Mouse (Mus musculus) mature B cell (primary cell): ENCODE measurements around the gene Gna12.

Source experiments
- in situ Hi-C: fragments of 300-500 bp; cut with MboI; formaldehyde crosslinking; loops from 2 replicates; pipeline ENCODE4 v1.14.3; 2019

Gene Gna12

GRCm38 (mm10) chr5:140753223-140753622 is 77.0 kb downstream of the Gna12 start:
- in situ Hi-C loops: no loop called here

- in situ Hi-C loops: no loop called here
Measured at GRCm38 (mm10) chr5:140752639-140753038, 77.6 kb downstream of the Gna12 start.

- in situ Hi-C loops: no loop called here
Measured at GRCm38 (mm10) chr5:140752041-140752440, 78.2 kb downstream of the Gna12 start.

- in situ Hi-C loops: no loop called here
Measured at GRCm38 (mm10) chr5:140750925-140751324, 79.3 kb downstream of the Gna12 start.

DNA sequence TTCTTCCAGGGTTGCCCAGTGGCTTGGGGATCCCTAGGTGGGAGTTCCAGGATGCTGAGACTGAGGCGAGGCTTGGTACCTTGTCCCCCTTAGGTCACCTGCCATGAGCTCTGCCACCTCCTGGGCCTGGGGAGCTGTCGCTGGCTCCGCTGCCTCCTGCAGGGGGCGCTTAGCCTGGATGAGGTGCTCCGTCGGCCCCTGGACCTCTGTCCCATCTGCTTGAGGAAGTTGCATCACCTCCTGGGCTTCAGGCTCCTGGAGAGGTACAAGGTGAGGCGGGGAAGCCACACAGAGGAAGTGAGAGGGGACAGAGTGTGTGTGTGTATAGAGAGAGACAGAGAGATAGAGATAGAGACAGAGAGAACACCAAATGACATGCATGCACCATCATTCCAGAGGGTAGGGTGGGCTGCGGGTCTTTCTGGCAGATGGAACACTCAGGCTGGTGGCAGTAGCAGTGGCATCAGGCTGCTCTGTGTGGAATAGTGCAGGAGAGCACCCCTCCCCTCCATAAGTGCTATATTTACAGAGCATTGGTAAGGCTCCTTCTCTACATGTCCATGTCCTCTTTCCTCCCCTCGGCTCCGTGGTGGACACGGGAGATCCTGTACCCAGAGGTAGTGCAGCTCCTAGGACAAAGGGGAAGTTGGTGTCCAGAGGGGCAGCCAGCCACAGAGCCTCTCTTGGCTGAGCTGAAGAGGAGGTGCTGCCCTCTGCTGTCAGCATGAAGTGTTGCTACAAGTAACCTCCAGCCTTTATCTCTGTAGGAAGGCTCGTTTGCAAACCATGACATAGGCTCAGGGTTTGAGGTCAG is 81.0 kb downstream of the Gna12 start:
- in situ Hi-C loops: no loop called here

DNA sequence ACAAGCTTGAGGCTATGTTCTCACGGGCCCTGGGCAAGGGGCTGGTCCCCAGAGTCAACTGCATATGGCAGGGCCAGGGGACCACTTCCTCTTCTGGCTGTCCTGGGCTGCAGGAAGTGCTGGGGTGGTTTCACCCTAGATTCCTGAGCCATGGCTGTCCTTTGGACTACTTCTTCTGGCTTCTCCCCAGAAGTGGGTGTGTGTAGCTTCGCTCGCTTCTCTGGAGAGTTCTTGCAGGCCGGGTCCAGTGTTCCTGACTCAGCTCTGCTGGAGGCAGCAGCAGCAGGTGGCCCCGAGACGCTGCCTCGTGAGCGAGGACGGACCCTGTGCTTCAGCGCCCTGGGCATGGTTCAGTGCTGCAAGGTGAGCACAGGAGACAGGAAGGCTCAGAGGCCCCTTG is 81.8 kb downstream of the Gna12 start:
- in situ Hi-C loops: no loop called here

GRCm38 (mm10) chr5:140743706-140744131 is 86.5 kb downstream of the Gna12 start:
- in situ Hi-C loops: no loop called here

GRCm38 (mm10) chr5:140741877-140742276 is 88.4 kb downstream of the Gna12 start:
- in situ Hi-C loops: no loop called here

GRCm38 (mm10) chr5:140741040-140741439 is 89.2 kb downstream of the Gna12 start:
- in situ Hi-C loops: no loop called here

- in situ Hi-C loops: no loop called here
Measured at GRCm38 (mm10) chr5:140739813-140740212, 90.4 kb downstream of the Gna12 start.

DNA sequence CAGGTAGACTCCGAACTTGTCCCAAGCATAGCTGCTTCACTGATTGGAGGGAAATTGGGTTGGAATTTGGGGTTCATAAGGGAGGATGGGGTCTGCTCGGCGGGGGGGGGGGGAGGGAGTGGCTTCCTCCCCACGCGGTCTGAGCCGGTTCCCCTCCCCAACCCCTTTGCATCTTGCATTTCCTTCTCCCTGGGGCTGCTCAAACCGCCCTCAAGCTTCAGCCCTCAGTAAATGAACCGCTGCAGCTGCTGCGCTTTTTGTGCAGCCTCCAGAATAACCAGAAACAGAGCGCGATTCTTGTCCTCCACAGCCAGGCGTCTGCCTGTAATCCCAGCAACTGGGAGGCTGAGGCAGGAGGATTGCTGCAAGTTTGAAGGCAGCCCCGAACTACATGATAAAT is 94.1 kb downstream of the Gna12 start:
- in situ Hi-C loops: no loop called here

GRCm38 (mm10) chr5:140735297-140735696 is 94.9 kb downstream of the Gna12 start:
- in situ Hi-C loops: no loop called here

GRCm38 (mm10) chr5:140733336-140733735 is 96.9 kb downstream of the Gna12 start:
- in situ Hi-C loops: no loop called here

DNA sequence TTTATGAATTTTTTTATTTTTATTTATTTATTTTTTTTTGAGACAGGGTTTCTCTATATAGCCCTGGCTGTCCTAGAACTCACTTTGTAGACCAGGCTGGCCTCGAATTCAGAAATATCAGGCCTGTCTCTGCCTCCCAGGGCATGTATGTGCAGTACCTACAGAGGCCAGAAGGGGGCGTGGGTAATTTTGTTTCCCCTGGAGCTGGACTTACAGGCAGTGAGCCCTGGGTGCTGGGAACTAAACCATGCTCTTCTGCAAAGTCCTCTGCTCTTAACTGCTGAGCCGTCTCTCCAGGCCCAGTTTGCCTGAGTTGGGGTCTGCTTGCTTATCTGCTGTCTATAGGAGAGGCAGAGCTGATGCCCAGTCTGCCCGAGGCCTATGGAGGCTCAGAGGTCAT is 98.0 kb downstream of the Gna12 start:
- in situ Hi-C loops: no loop called here

- in situ Hi-C loops: no loop called here
Measured at GRCm38 (mm10) chr5:140731040-140731797, 99.0 kb downstream of the Gna12 start.

GRCm38 (mm10) chr5:140726946-140727740 is 103.1 kb downstream of the Gna12 start:
- in situ Hi-C loops: no loop called here

- in situ Hi-C loops: no loop called here
Measured at GRCm38 (mm10) chr5:140726062-140726839, 104.0 kb downstream of the Gna12 start.

DNA sequence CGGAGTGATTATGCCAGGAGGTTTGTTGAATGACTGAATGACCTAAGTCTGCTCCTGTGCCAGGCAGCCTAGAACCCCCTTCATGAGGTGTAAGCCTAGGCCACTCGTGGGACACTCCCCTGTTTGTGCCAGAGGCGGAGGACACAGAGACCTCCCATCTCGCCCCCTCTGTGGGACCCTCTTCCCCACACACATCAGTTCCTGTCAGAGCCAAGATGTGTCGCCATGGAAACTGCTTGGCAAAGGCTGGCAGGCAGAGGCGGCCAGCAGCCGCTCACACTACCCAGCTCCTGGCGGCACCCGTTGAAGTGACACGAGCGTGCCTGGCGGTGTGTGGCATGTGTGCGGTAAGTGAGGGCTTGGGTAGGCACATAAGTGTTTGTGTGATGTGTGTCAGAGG is 106.4 kb downstream of the Gna12 start, which contains the start of gene Amz1:
Gene Amz1 (plus strand): TSS at position 306 of the 400 bp plus-strand sequence.
- in situ Hi-C loops: no loop called here

DNA sequence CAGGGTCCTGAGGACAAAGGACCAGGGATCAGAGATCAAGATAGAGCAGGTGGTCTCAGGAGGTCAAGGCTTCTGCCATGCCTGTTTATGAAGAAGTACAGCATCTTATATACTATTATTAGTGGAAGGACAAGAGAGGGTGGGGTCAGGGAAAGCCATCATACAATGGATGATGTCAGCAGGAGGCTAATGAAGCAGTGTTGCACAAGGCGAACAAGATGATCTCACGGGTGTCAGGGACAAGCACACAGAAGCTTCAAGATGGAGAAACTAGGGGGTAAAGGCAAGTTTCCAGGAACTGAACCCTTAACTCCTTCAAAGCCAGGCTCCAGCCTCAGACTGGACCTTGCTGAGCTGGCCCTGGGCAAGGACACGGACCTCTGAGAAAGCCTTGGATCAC is 108.1 kb downstream of the Gna12 start:
- in situ Hi-C loops: no loop called here

GRCm38 (mm10) chr5:140720773-140721172 is 109.5 kb downstream of the Gna12 start:
- in situ Hi-C loops: no loop called here

GRCm38 (mm10) chr5:140711040-140711439 is 119.2 kb downstream of the Gna12 start:
- in situ Hi-C loops: no loop called here
